Mouse (Mus musculus): ENCODE measurements around the gene Nr2e1. TPM values are rescaled to one million over a fixed set of nuclear protein-coding genes. Genes with fewer than 3 reads are reported as not detected.

Nr2e1 gene
- polyA plus RNA-seq, 1 experiment from 2014 or later: not detected

DNA sequence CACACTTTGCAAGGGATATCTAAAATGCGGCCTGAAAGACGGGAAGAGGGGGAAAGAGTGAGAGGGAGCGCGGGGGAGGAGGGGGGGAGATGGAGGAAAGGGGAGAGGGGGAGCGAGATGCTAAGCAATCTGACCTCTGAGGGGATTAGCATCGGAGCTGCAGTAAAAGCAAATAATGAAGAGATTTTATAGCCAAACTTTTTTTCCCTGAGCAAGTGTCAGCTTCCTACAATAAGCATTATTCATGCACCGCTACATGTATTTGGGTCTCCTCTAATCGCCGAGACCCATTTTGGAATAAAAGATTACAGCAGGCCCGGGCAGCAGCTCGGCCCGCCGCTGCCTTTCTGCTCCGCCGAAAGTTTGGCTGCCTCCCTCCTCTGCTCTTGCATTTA is 5.2 kb downstream of the Nr2e1 start:
- 3% methylated on average over 15 of the region's 15 CpGs for WGBS
- no peak overlapping the region for H3K9ac ChIP-seq (ENCODE audit: low read depth, low read length)
- H3K4me2 ChIP-seq: no peak overlapping the region
- no peak overlapping the region for H3K4me3 ChIP-seq (ENCODE audit: low read depth, low read length)
- H3K36me3 ChIP-seq (ENCODE audit: control insufficient read depth, insufficient read depth, low read length): no peaks in the 10 kb centered on the region
- H3K9me3 ChIP-seq (ENCODE audit: control insufficient read depth, low read length): no peaks in the 10 kb centered on the region
- peaks cover 99% of the 10 kb centered on the region for H3K27me3 ChIP-seq (replicated peaks; ENCODE audit: control insufficient read depth, insufficient read depth, low read length)
- no peak for ATAC-seq (replicated peaks; ENCODE audit: low FRiP score)
- H3K27ac ChIP-seq (ENCODE audit: low read depth, low read length): no peak overlapping the region
- H3K4me1 ChIP-seq (replicated peaks; ENCODE audit: control insufficient read depth, insufficient read depth, low read length): peaks cover 3% of the 10 kb centered on the region; the same call in 1 of the 2 replicates
- no peak for DNase-seq (ENCODE audit: low spot score)

DNA sequence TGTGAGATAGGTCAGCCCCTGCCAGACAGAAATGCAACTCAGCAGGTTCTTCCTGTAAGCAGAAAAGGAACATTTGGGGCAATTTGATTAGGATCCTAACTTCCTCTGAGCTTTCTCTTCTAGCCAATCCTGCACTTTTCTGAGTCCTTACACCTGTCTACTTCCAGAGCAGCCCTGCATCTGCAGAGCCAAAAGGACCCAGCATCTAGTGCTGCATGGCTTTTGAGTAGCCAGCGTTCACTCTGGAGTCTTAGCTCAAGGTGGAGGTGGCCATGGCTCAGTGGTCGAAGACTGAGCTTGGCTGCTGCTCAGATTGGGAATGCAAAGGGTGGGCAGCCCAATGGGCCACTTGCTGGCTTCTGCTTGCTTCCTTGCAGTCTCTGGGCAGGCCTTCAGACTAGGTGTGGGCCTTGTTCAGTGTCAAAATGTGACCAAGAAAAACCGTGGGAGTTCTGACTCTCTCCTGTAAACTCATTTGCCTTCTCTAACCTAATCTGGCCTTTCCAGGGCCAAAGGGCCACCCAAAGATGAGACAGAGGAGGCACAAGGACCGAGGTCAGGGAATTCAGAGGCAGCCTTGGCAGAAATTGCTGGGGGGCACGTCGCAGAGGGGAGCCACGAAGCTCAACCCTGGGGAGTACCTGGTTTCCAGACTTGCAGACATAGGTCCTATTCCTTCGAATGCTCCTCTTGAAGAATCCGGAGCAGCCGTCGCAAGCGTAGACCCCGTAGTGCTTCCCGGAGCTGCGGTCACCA is 5.7 kb downstream of the Nr2e1 start:
- no peaks in the 10 kb centered on the region for H3K9me3 ChIP-seq (ENCODE audit: control insufficient read depth, low read length)
- no peak overlapping the region for H3K4me3 ChIP-seq (ENCODE audit: low read depth, low read length)
- DNase-seq (ENCODE audit: low spot score) (no peak), ATAC-seq (replicated peaks; ENCODE audit: low FRiP score) (no peak)
- no peak overlapping the region for H3K9ac ChIP-seq (ENCODE audit: low read depth, low read length)
- peaks cover 3% of the 10 kb centered on the region; the same call in 1 of the 2 replicates for H3K4me1 ChIP-seq (replicated peaks; ENCODE audit: control insufficient read depth, insufficient read depth, low read length)
- peaks cover 99% of the 10 kb centered on the region for H3K27me3 ChIP-seq (replicated peaks; ENCODE audit: control insufficient read depth, insufficient read depth, low read length)
- no peak overlapping the region for H3K4me2 ChIP-seq
- no peaks in the 10 kb centered on the region for H3K36me3 ChIP-seq (ENCODE audit: control insufficient read depth, insufficient read depth, low read length)
- 3% methylated on average over 15 of the region's 15 CpGs for WGBS
- no peak overlapping the region for H3K27ac ChIP-seq (ENCODE audit: low read depth, low read length)

DNA sequence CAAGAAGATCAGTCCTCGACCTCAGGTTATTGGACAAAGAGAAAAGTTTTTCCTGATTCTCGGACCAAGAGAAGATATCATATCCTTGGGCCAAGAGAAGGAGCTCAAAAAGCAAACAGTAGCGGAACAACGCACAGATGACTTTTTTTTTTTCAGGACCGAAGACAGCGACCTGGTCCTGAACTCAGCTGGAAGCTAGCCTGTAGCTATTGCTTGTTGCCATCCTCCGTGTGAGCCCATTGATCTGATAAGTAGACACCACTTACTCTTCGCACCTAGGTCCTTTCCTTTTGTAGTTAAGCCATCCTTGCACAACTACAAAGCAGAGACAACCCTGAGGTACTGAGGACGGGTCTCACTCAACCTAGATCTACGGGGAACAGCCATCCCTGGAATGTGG is 8.8 kb downstream of the Nr2e1 start:
- Histone ChIP-seq H3K9me3 (ENCODE audit: control insufficient read depth, low read length) (no peaks in the 10 kb centered on the region), H3K4me3 (ENCODE audit: low read depth, low read length) (no peak overlapping the region), H3K27ac (ENCODE audit: low read depth, low read length) (no peak overlapping the region), H3K27me3 (replicated peaks; ENCODE audit: control insufficient read depth, insufficient read depth, low read length) (peaks cover 98% of the 10 kb centered on the region), H3K9ac (ENCODE audit: low read depth, low read length) (no peak overlapping the region), H3K4me2 (no peak overlapping the region), H3K36me3 (ENCODE audit: control insufficient read depth, insufficient read depth, low read length) (no peaks in the 10 kb centered on the region), H3K4me1 (replicated peaks; ENCODE audit: control insufficient read depth, insufficient read depth, low read length) (no peaks in the 10 kb centered on the region)
- 5% methylated on average over 10 of the region's 10 CpGs for WGBS
- no peak for ATAC-seq (replicated peaks; ENCODE audit: low FRiP score)
- no peak for DNase-seq (ENCODE audit: low spot score)

DNA sequence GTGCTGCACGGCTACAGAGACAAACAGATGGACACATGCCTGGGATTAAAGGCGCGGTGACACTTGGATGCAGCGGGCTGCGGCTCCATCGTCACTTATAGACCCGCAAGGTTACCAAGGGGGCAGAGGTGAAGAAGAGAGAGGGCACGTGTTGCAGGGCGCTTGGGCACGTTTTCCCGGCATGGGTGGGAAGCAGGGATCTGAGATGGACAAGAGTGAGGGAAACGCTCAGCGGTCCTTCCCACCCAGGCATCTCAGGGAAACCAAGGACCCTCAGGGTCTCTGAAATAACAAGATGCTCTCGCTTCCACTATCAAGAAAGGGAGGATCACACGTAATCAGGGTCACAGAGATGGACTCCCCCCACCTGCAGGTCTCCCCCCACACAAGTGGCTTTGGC is 10.5 kb downstream of the Nr2e1 start:
- no peak for ATAC-seq (replicated peaks; ENCODE audit: low FRiP score)
- no peak overlapping the region; the same call in 1 of the 2 replicates for H3K4me2 ChIP-seq
- WGBS: 4% methylated on average over 15 of the region's 15 CpGs

DNA sequence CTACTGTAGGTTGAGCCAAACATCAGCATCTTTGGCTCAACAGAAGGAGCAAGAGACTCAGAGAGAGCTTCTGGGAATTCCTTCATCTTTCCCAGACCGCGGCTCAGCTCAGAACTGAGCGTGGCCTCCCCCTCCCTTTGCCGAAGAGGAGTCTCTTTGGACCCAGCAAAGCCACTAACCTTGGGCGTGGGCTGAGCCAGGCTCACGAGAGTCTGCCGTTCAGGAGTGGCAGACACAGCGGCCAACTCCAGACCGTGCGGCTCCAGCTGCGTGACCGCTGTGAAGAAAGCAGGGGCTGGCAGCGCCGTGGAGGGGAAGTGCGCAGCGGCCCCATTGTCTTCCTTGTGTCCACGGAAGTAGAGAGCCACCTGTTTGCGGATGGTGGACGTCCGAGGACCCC is 10.9 kb downstream of the Nr2e1 start:
- H3K4me1 ChIP-seq (replicated peaks; ENCODE audit: control insufficient read depth, insufficient read depth, low read length): no peaks in the 10 kb centered on the region
- no peak overlapping the region for H3K9ac ChIP-seq (ENCODE audit: low read depth, low read length)
- ATAC-seq (replicated peaks; ENCODE audit: low FRiP score) (no peak), DNase-seq (ENCODE audit: low spot score) (no peak)
- no peaks in the 10 kb centered on the region for H3K36me3 ChIP-seq (ENCODE audit: control insufficient read depth, insufficient read depth, low read length)
- no peak overlapping the region for H3K4me3 ChIP-seq (ENCODE audit: low read depth, low read length)
- peaks cover 93% of the 10 kb centered on the region for H3K27me3 ChIP-seq (replicated peaks; ENCODE audit: control insufficient read depth, insufficient read depth, low read length)
- H3K4me2 ChIP-seq: no peak overlapping the region; the same call in 1 of the 2 replicates
- H3K9me3 ChIP-seq (ENCODE audit: control insufficient read depth, low read length): no peaks in the 10 kb centered on the region
- no peak overlapping the region for H3K27ac ChIP-seq (ENCODE audit: low read depth, low read length)
- 4% methylated on average over 20 of the region's 20 CpGs for WGBS

More for the DNA sequence above, 10.5 kb downstream of the Nr2e1 start:
- no peak overlapping the region for H3K27ac ChIP-seq (ENCODE audit: low read depth, low read length)
- peaks cover 94% of the 10 kb centered on the region for H3K27me3 ChIP-seq (replicated peaks; ENCODE audit: control insufficient read depth, insufficient read depth, low read length)
- H3K4me3 ChIP-seq (ENCODE audit: low read depth, low read length): no peak overlapping the region
- no peaks in the 10 kb centered on the region for H3K9me3 ChIP-seq (ENCODE audit: control insufficient read depth, low read length)
- H3K4me1 ChIP-seq (replicated peaks; ENCODE audit: control insufficient read depth, insufficient read depth, low read length): no peaks in the 10 kb centered on the region
- no peak for DNase-seq (ENCODE audit: low spot score)
- H3K9ac ChIP-seq (ENCODE audit: low read depth, low read length): no peak overlapping the region
- H3K36me3 ChIP-seq (ENCODE audit: control insufficient read depth, insufficient read depth, low read length): no peaks in the 10 kb centered on the region

DNA sequence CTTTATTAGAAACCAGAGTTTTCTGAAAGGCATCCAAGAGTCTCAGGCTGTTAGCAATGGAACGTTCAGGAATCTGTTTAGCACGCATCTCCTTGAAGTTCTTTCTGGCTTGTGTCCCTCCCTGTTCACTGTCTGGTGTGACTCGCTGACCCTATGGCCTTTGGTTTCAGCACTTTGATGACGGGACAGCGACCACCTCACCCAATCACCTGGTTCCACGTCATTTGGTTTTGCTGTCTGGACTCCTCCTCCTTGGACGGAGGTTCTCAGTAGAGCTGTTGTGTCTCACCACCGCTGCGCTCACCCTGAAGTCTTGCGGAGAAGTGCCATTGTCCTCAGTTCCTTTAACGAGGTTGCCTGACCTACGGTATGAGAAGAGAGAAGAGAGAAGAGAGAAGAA is 21.2 kb downstream of the Nr2e1 start:
- H3K4me2 ChIP-seq: no peak overlapping the region
- DNase-seq (ENCODE audit: low spot score) (peak; percentile 66), ATAC-seq (replicated peaks; ENCODE audit: low FRiP score) (peak; percentile 63)
- 2% methylated on average over 12 of the region's 12 CpGs for WGBS
- no peaks in the 10 kb centered on the region for H3K4me1 ChIP-seq (replicated peaks; ENCODE audit: control insufficient read depth, insufficient read depth, low read length)
- no peak overlapping the region for H3K4me3 ChIP-seq (ENCODE audit: low read depth, low read length)
- no peak overlapping the region for H3K27ac ChIP-seq (ENCODE audit: low read depth, low read length)
- no peaks in the 10 kb centered on the region for H3K36me3 ChIP-seq (ENCODE audit: control insufficient read depth, insufficient read depth, low read length)
- H3K9me3 ChIP-seq (ENCODE audit: control insufficient read depth, low read length): no peaks in the 10 kb centered on the region
- H3K27me3 ChIP-seq (replicated peaks; ENCODE audit: control insufficient read depth, insufficient read depth, low read length): peaks cover 41% of the 10 kb centered on the region
- H3K9ac ChIP-seq (ENCODE audit: low read depth, low read length): no peak overlapping the region

DNA sequence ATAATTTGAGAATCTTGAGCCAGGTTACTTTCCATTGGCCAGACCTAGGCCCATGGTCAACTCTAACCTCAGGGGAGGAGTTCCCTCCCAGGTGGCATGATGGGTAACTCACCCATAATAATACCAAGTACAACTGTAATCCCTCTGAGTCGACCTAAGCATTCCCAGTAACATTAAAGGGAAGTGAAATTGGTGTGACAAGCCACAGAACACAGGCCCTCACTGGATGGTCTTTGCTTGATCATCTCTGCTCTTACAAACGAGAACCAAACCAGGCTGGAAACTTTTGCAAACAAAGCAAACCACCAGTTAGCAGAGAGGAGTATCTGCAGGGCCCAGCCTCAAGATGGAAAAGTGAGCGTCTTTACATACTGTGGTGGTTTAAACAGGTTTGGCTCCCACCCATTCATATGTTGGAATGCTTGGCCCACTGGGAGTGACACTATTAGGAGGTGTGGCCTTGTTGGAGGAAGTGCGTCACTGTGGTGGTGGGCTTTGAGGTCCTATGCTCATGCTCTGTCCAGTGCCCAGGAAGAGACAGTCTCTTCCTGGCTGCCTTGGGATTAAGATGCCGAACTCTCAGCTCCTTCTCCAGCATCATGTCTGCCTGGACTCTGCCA is 23.7 kb downstream of the Nr2e1 start:
- H3K27me3 ChIP-seq (replicated peaks; ENCODE audit: control insufficient read depth, insufficient read depth, low read length): peaks cover 17% of the 10 kb centered on the region
- WGBS: 64% methylated on average over 5 of the region's 5 CpGs
- no peak overlapping the region for H3K4me3 ChIP-seq (ENCODE audit: low read depth, low read length)
- H3K4me2 ChIP-seq: no peak overlapping the region
- H3K36me3 ChIP-seq (ENCODE audit: control insufficient read depth, insufficient read depth, low read length): no peaks in the 10 kb centered on the region
- no peaks in the 10 kb centered on the region for H3K4me1 ChIP-seq (replicated peaks; ENCODE audit: control insufficient read depth, insufficient read depth, low read length)
- no peak overlapping the region for H3K27ac ChIP-seq (ENCODE audit: low read depth, low read length)
- H3K9me3 ChIP-seq (ENCODE audit: control insufficient read depth, low read length): no peaks in the 10 kb centered on the region
- H3K9ac ChIP-seq (ENCODE audit: low read depth, low read length): no peak overlapping the region
- no peak for ATAC-seq (replicated peaks; ENCODE audit: low FRiP score)
- no peak for DNase-seq (ENCODE audit: low spot score)

DNA sequence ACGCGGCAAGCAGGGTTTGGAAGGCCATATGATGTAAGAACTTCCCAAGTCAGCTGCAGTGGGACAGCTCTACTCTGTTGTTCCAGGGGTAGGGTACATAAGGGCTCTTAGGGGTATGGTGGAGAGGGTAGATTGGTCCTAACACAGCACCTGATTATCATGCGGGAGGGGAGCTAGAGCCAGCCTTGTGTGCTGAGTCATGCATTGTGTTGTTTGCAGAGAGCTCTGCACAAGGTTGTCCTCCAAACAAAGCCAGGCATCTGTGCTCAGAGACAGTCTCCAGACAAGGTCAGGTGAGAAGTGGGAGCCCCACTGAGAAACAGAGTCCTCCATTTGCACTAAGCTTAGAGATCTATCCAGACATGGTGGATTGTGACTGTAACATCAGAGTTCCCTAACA is 36.9 kb downstream of the Nr2e1 start:
- Histone ChIP-seq H3K9ac (ENCODE audit: low read depth, low read length) (no peak overlapping the region), H3K27ac (ENCODE audit: low read depth, low read length) (no peak overlapping the region), H3K9me3 (ENCODE audit: control insufficient read depth, low read length) (no peaks in the 10 kb centered on the region), H3K4me1 (replicated peaks; ENCODE audit: control insufficient read depth, insufficient read depth, low read length) (peaks cover 4% of the 10 kb centered on the region), H3K4me2 (no peak overlapping the region), H3K36me3 (ENCODE audit: control insufficient read depth, insufficient read depth, low read length) (no peaks in the 10 kb centered on the region), H3K4me3 (ENCODE audit: low read depth, low read length) (no peak overlapping the region), H3K27me3 (replicated peaks; ENCODE audit: control insufficient read depth, insufficient read depth, low read length) (no peaks in the 10 kb centered on the region)
- no peak for DNase-seq (ENCODE audit: low spot score)
- whole genome bisulfite sequencing: 76% methylated on average over 3 of the region's 3 CpGs
- peak; percentile 83 for ATAC-seq (replicated peaks; ENCODE audit: low FRiP score)

Measured in liver, embryonic 11.5 days (tissue).